Mouse (Mus musculus) lung, postnatal 4 days (tissue): ENCODE measurements around the gene Psmd5.
"Not testable (repeated sequence)": the region's sequence is repeated elsewhere in the genome, so short reads cannot be mapped to it uniquely, and the experiment has no call there.

Source experiments
- DNase-seq, 2 experiments: peaks; one replicate each; pipeline ENCODE4 v3.0.0; 2021

Gene Psmd5

GRCm38 (mm10) chr2:34895503-34896113 is 20.8 kb upstream of the Psmd5 start:
- no peak for DNase-seq

DNA sequence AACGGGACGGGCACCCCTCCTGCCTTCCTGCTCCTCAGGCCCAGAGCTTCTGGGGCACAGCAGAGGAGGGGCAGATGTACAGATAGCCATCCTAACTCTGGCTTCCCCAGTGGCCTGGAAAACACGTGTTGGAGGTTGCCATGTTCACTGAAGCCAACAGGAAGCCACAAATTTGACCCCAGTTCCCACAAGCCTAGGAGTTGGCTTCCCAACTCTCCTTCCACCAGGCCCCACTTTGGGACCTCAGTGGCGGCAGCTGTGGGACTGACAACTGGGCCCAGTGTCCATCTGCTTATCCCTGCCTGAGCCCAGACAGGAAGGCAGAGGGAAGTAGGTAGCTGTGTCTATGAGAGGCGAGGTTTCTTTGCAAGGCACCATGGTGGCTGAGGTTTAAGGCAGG is 19.2 kb upstream of the Psmd5 start:
- no peak for DNase-seq

DNA sequence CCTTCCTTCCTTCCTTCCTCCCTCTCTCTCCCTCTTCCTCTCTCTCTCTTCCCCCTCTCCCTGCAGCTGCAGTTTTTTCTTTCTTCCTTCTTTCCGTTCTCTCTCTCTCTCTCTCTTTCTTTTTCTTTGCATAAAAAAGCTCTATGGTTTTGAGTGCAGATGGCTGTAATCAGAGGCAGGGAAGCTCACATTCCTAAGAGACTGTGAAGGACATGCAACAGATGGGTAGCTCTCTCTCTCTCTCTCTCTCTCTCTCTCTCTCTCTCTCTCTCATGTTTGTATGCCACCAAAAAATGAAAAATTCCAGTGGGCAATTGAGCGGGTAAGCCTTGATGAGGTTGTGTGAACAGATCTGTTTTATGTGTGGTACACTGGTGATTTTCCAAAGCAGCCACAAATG is 9.4 kb upstream of the Psmd5 start:
- no peak for DNase-seq

DNA sequence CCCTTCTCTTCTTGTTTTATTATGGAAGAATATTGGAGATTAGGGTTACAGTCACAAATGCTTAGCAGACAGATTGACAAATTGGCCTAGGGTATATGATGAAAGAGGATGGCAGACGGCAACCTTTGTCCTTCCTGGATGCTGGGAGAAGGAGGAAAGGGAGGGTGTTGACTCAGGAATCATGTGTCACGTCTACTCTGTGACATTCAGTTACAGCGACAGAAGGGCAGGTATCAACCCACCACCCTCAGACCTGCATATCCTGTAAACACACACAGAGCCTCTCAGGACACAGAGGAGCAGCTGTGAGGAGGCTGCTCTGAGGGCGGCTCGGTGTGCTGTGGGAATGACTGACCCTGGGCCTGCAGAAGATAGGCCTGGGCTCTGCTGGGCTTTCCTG is 8.4 kb upstream of the Psmd5 start:
- DNase-seq, result no peak

GRCm38 (mm10) chr2:34882757-34883156 is 8.0 kb upstream of the Psmd5 start:
- no peak for DNase-seq

- no peak for DNase-seq
Measured at GRCm38 (mm10) chr2:34880054-34880453, 5.3 kb upstream of the Psmd5 start.

DNA sequence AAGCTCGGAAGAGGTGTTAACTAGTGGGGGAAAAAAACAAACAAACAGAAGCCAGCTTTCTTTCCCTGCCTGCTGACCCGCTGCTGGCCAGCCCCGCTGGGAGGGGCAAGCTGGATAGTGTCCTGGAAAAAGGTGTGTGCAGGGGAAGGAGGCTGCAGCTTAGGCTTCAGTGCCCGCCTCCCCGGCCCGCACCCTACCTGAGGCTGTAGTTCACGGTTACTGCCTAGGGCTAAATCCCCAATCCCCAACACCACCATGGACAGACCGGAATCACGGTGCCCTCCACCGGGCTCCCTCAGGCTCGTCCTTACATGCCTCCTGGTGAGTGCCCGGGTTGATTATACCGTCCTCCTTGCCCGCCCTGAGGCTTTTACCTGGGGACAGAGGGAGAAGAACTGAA is 497 bp downstream of the Psmd5 start, which contains the start of gene Cutal:
Gene Cutal, plus strand, starts transcription at position 126 of the 400 bp plus-strand sequence.
- peak; percentile 51 to 69 for DNase-seq

DNA sequence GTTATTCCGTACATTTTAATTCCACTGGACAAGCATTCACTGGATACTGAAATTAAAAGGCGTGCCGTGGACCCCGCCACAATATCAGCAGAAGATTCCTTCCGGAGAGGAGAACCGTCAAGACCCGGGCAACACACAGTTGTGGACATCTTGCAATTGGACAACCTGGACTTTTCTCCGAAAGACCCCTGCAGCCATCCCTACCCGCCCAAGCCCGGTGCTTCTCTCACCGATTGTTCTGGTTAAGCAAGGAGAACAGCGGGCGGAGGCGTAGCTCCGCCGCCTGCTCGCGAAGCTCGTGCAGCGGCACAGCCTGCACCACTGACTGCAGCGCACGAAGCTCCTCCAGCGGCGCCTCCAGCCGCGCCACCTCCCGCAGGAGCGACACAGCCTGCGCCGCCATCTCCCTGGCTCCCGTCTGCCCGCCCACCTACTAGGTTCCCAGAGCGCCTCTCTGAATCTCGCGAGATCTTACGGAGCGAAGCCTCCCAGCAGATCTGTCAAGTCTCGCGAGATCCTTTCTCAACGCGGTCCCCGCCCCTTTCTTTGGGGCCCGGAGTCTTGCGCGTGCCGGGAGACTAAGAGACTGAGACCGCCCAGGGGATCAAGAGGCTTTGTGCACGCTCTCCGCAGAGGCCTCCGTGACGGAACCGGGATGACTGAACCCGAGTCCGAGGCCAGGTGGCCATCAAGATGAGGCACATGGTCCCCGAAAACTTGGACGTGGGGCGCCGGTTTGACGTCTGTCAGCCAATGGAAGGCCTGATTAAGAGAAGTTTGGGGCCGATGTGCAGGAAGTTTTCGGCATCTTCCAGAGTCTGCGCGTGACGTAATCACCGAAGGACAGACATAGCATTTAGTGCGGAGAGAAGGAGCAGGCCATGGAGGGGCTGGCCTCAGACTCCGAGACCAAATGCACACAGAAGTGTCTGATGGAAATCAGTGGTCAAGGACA is 4.0 kb downstream of the Psmd5 start:
- peak; percentile 95 to 97 for DNase-seq

GRCm38 (mm10) chr2:34869680-34870079 is 5.1 kb downstream of the Psmd5 start:
- DNase-seq, result no peak

DNA sequence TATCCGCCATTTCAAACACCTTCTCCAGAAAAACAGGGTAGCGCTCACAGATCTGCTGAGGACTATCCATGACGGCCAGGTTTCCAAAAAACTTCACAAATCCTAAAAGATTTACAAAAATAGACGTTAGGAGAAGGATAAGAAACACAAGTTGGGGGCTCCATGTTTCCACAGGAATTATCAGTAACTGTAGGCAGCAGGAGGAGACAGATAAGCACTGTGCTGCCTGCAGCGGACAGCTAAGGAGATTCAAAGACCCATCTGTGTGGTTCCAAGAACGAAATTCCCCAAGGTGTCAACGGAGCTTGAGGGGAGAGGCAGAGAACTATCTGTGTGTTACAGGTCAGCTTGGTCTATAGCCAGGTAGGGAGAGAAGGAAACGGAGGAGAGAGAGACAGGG is 17.0 kb downstream of the Psmd5 start:
- no peak for DNase-seq

- DNase-seq, result no peak
Measured at GRCm38 (mm10) chr2:34855265-34855664, 19.5 kb downstream of the Psmd5 start.

GRCm38 (mm10) chr2:34847702-34848101 is 27.1 kb downstream of the Psmd5 start:
- no peak for DNase-seq

DNA sequence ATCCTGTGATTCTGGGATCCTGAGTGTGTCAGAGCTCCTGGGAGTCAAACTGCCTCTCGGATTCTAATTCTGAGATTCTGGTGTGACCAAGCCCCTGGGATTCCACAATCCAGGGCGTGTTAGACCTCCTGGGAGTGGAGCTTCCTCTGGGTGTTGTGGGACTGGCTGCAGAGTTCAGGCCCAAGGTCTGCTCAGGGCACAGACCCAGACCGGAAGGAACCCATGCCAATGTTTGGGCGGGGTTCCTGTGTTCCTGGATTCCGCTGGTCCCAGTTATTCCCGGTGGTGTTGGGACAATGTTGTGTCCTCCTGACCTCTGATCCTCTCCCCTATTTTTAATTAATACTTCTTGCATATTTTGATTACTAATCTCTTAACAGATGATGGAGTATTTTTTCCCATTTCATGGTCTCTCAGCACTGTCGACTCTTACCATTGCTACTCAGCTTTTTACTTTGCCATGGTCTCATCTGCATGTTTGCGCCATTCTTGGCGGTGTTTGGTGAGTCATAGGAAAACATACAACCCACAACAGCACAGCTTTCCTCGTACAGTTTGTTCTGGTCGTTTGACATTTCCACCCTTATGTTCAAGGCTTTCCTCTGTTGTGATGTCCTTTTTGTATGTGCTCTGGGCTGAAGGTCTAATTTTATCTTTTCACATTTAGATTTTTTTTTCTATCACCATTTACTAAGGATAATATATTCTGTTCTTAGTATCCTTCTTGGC is 31.4 kb downstream of the Psmd5 start:
- DNase-seq, result peak; percentile 73 to 82

DNA sequence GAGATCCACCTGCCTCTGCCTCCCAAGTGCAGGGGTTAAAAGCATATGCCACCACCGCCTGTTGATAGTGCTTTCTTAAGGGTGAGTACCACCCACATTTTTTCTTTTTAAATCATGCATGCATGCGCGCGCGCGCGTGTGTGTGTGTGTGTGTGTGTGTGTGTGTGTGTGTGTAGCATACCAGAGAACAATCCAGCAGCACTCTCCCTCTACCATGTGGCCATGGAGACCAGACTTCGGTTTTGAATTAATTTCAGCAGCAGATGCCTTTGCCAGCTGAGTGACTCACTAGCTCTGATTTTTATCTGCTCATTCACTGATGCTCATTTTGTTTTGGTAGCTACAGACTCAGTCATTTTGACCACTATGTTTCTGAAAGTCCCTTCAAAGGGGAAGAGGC is 33.1 kb downstream of the Psmd5 start:
- DNase-seq, result no peak

DNA sequence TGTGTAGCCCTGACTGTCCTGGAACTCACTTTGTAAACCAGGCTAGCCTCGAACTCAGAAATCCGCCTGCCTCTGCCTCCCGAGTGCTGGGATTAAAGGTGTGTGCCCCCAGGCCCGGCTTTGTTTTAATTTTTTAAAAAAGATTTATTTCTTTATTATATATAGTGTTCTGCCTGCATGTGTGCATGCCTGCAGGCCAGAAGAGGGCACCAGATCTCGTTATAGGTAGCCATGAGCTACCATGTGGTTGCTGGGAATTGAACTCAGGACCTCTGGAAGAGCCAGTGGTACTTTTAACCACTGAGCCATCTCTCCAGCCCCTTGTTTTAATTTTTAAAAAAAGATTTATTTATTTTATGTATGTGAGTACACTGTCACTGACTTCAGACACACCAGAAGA is 34.6 kb downstream of the Psmd5 start:
- DNase-seq, result not testable (repeated sequence)

- no peak for DNase-seq
Measured at GRCm38 (mm10) chr2:34835669-34836068, 39.1 kb downstream of the Psmd5 start.

- no peak for DNase-seq
Measured at GRCm38 (mm10) chr2:34833624-34834023, 41.1 kb downstream of the Psmd5 start.

GRCm38 (mm10) chr2:34832766-34833457 is 41.9 kb downstream of the Psmd5 start, which contains the start of gene Gm34653:
Gene Gm34653 (plus strand): TSS chr2:34833007.
- not testable (repeated sequence) for DNase-seq

DNA sequence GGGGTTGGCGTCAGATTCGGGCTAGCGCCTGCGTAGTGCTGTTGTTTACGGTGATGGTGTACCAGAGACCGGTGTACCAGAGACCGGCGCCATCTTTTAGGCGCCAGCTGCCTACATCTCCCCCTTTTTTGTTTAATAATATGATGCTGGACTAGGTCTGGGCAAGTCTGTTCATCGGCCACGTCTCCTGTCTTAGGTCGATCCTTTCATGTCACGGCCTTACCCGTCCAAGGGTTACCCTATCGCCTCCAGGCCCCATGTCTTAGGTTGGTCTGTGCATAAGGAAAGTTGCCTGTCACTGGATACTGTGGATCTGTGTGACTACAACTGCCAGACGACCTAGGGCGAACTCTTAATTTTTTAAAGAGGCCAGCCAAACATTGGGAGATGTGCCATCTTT is 44.7 kb downstream of the Psmd5 start:
- not testable (repeated sequence) for DNase-seq

DNA sequence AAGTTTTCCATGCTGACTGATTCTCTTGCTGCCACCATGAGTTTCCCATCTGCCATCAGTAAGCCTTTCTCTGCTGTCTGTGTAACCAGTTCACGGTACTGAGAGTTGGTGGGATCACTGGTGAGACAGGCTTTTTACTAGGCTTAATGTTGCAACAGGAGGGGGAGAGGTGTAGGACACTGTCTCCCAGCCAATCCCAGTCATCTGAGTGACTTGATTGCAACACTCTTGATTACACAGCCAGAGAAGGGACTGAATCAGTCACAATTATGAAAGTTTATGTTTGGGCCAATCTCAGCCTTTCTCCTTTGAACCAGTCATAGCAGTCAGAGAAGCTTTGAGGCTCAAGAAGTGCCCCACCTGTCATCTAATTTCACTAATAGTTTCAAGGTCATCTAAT is 46.7 kb downstream of the Psmd5 start:
- DNase-seq, result no peak

DNA sequence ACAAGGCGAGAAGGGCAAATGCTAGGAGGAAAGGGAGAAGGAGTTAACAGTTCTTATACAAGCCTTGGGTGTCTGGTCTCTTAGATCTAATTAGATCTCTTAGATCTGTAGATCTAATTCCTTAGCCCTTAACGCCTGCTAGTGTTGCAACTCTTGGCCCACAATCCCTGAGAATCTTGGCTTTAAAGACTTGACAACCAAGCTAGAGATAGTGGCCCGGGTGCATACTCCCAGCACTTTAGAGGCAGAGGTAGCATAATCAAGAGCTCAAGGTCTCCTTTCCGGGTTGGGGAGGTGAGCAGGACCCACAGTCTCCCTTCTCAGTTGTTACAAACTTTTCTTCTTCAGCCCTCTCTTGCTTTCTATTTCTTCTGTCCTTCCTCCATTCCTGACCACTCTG is 47.2 kb downstream of the Psmd5 start:
- DNase-seq, result no peak

GRCm38 (mm10) chr2:34826460-34827231 is 48.1 kb downstream of the Psmd5 start:
- no peak for DNase-seq
